Mouse (Mus musculus): ENCODE data around the gene Rack1. TPM values are rescaled to one million over a fixed set of nuclear protein-coding genes. Genes with fewer than 3 reads are reported as not detected.
"Not testable (repeated sequence)": the region's sequence is repeated elsewhere in the genome, so short reads cannot be mapped to it uniquely, and the experiment has no call there.

Rack1 gene
- polyA plus RNA-seq, 2 experiments from 2014 or later: 1,417 to 1,752 TPM

- ATAC-seq: no peak
Observed at GRCm38 (mm10) chr11:48841213-48841612, 41.1 kb downstream of the Rack1 start.

- ATAC-seq: no peak
Observed at GRCm38 (mm10) chr11:48842378-48842792, 42.3 kb downstream of the Rack1 start.

- no peak for ATAC-seq
Observed at GRCm38 (mm10) chr11:48843202-48843601, 43.1 kb downstream of the Rack1 start.

GRCm38 (mm10) chr11:48844309-48844708, 44.2 kb downstream of the Rack1 start:
- ATAC-seq: no peak

- ATAC-seq: no peak
Observed at GRCm38 (mm10) chr11:48845244-48845815, 45.2 kb downstream of the Rack1 start.

GRCm38 (mm10) chr11:48846362-48846761, 46.2 kb downstream of the Rack1 start:
- not testable (repeated sequence) for ATAC-seq

GRCm38 (mm10) chr11:48846881-48847280, 46.7 kb downstream of the Rack1 start:
- no peak for ATAC-seq

- no peak for ATAC-seq
Observed at GRCm38 (mm10) chr11:48850240-48850639, 50.1 kb downstream of the Rack1 start.

- ATAC-seq: no peak
Observed at GRCm38 (mm10) chr11:48851270-48851995, 51.3 kb downstream of the Rack1 start.

GRCm38 (mm10) chr11:48852190-48852589, 52.1 kb downstream of the Rack1 start:
- ATAC-seq: no peak

GRCm38 (mm10) chr11:48852624-48853473, 52.7 kb downstream of the Rack1 start:
- no peak for ATAC-seq

GRCm38 (mm10) chr11:48853474-48854180, 53.5 kb downstream of the Rack1 start:
- ATAC-seq: peak; percentile 34

Other genes starting within 250 kb of the Rack1 start
- 1 to 10 TPM; 3.8 to 4.4 TPM for gene Trim41, start 17.0 kb downstream of the Rack1 start, polyA plus RNA-seq (2017; shearing (Covaris generic))
- 1 to 10 TPM in 1 of 2 experiments, under 1 TPM in 1; 0.52 to 1.1 TPM for gene Trim7, start 25.8 kb downstream of the Rack1 start, polyA plus RNA-seq (2017; shearing (Covaris generic))
- gene Gm12184, start 26.3 kb downstream of the Rack1 start, polyA plus RNA-seq (2017; shearing (Covaris generic)): 1 to 10 TPM; 3.0 to 3.1 TPM
- 100 to 1,000 TPM; 204 to 218 TPM for gene Irgm1, start 71.4 kb downstream of the Rack1 start, polyA plus RNA-seq (2017; shearing (Covaris generic))
- under 1 TPM; 0.37 to 0.66 TPM for gene Gm5431, start 101.9 kb downstream of the Rack1 start, polyA plus RNA-seq (2017; shearing (Covaris generic))
- 100 to 1,000 TPM; 226 to 234 TPM for gene Psme2b, start 145.9 kb downstream of the Rack1 start, polyA plus RNA-seq (2017; shearing (Covaris generic))
- under 1 TPM in 1 of 2 experiments, not detected in 1; 0.82 TPM for gene Olfr56, start 178.6 kb downstream of the Rack1 start, polyA plus RNA-seq (2017; shearing (Covaris generic))
- 100 to 1,000 TPM; 122 to 166 TPM for gene 9930111J21Rik1, start 179.1 kb downstream of the Rack1 start, polyA plus RNA-seq (2017; shearing (Covaris generic))
- 1 to 10 TPM; 4.9 to 7.3 TPM for gene Gm12185, start 191.9 kb downstream of the Rack1 start, polyA plus RNA-seq (2017; shearing (Covaris generic))
- gene Tgtp1, start 193.8 kb downstream of the Rack1 start, polyA plus RNA-seq (2017; shearing (Covaris generic)): 100 to 1,000 TPM; 242 to 299 TPM